Mouse (Mus musculus) ES-E14 (cell line): Measurements from ENCODE around the gene Pdcd2l.

Experiments used
- ZC3H11A ChIP-seq: IDR thresholded peaks from 2 replicates; pipeline ENCODE4 v1.6.1; 2012; ENCODE audit warnings: low read depth, mild to moderate bottlenecking, inconsistent platforms, low read length, borderline replicate concordance
- ZNF384 ChIP-seq: IDR thresholded peaks from 2 replicates; pipeline ENCODE4 v1.6.1; 2012; ENCODE audit warnings: low read depth, low read length, inconsistent platforms

- TF ChIP-seq ZC3H11A (no peak), ZNF384 (no peak)
These were observed 36.6 kb upstream of the Pdcd2l start for GRCm38 (mm10) chr7:34232785-34233725.
